1 mouse cellular context compared by ENCODE assay signal in genomic region chr12:77237950-77238530, GRCm38 (mm10).
TF ChIP-seq lines count a peak whose summit lies in the region.

TSS of gene Fut8 (plus strand) at chr12:77238125.

TF ChIP-seq in MEL, 35 proteins besides CTCF, POLR2A, EP300 and RAD21 (continued from another document):
- TF ChIP-seq BHLHE40 (IDR thresholded peaks at IDR 0.05; ENCODE audit: borderline replicate concordance, low read depth, low read length) (no peak), TBP (IDR thresholded peaks at IDR 0.05; ENCODE audit: low read depth, low read length) (peak; percentile 73; the same call in 1 of the 2 replicates)
